Mouse (Mus musculus) ES-E14 (cell line): Measurements from ENCODE around the gene Olfr204.

Experiments used
- CHD2 ChIP-seq: IDR thresholded peaks from 2 replicates; pipeline ENCODE4 v1.6.1; 2014; ENCODE audit warnings: mild to moderate bottlenecking, low read depth, low read length, inconsistent platforms
- HCFC1 ChIP-seq: IDR thresholded peaks from 2 replicates; pipeline ENCODE4 v1.6.1; 2012; ENCODE audit warnings: low read length, inconsistent platforms, borderline replicate concordance; ENCODE audit not compliant: insufficient read depth
- MAFK ChIP-seq: IDR thresholded peaks from 2 replicates; pipeline ENCODE4 v1.6.1; 2014; ENCODE audit warnings: mild to moderate bottlenecking, low read depth, low read length, inconsistent platforms; ENCODE audit not compliant: insufficient read depth
- ZC3H11A ChIP-seq: IDR thresholded peaks from 2 replicates; pipeline ENCODE4 v1.6.1; 2012; ENCODE audit warnings: low read depth, mild to moderate bottlenecking, inconsistent platforms, low read length, borderline replicate concordance
- ZNF384 ChIP-seq: IDR thresholded peaks from 2 replicates; pipeline ENCODE4 v1.6.1; 2012; ENCODE audit warnings: low read depth, low read length, inconsistent platforms

DNA sequence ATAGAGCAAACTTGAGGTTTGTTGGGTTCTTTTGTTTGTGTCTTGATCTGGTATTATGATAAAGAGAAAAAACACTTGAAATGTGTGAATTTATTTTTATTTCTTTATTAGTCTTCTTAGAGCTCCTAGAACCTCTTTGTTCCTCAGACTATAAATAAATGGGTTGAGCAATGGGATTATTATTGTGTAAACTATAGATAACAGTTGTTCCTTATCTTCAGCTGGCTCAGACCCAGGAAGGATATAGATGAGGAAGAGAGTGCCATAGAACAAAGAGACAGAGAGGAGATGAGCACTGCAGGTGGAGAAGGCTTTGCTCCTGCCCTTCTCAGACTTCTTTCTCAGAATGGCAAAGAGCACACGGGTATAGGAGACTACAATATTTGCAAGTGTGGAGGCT, 34.6 kb downstream of the Olfr204 start:
- TF ChIP-seq ZC3H11A = no peak
- TF ChIP-seq MAFK = no peak
- no peak for TF ChIP-seq HCFC1
- no peak for TF ChIP-seq CHD2
- no peak for TF ChIP-seq ZNF384
